Mouse (Mus musculus) stomach, postnatal 0 days (tissue): Measurements from ENCODE around the gene Zfp750.

Source experiments
- CTCF ChIP-seq: IDR thresholded peaks from 2 replicates; pipeline ENCODE4 v1.5.1; 2016; ENCODE audit warnings: antibody characterized with exemption, low read depth, mild to moderate bottlenecking, moderate library complexity
- EP300 ChIP-seq: optimal IDR thresholded peaks from 2 replicates; pipeline ENCODE3; 2016; ENCODE audit warnings: antibody characterized with exemption

DNA sequence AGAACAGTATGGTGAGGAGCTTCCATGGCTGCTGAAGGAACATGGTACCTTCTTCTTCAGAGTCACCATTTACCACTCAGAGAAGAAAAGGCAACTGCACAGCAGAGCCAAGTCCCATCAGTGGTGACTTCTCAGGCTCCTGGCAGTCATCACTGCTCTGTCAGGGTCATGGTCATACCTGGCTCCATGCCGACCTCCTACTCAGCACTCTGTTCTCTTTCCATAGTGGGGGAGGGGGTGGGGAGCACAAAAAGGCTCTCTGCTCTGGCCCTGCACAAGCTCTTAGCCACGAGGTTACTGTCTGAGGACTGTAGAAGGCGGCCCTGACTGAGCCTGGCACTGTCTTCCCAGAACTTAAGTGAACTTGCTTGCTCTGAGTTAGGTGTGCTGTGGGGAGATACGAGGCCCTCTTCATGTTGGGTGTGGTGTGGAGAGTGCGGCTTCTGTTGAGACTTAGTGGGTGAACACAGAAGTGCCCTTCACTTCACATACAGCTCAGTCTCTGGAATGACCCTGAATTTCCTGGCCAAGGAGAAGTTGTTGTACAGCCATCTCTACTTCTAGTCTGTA lies 24.2 kb upstream of the Zfp750 start:
- TF ChIP-seq CTCF (no peak), EP300 (no peak)
